Mouse (Mus musculus): ENCODE data around the gene Disp3. TPM values are rescaled to one million over a fixed set of nuclear protein-coding genes. Genes with fewer than 3 reads are reported as not detected.

Gene Disp3
- total RNA-seq, 2 experiments from 2014 or later: 0.07 to 0.29 TPM

- DNase-seq: peak; percentile 73
Observed at GRCm38 (mm10) chr4:148288055-148288549, 337 bp upstream of the Disp3 start.

- no peak for DNase-seq
Observed at GRCm38 (mm10) chr4:148287041-148287440, 724 bp downstream of the Disp3 start.

GRCm38 (mm10) chr4:148286226-148287031, 1.3 kb downstream of the Disp3 start:
- DNase-seq: peak; percentile 42

- no peak for DNase-seq
Observed at GRCm38 (mm10) chr4:148284219-148284618, 3.5 kb downstream of the Disp3 start.

- DNase-seq: no peak
Observed at GRCm38 (mm10) chr4:148276816-148277491, 10.8 kb downstream of the Disp3 start.

- DNase-seq: no peak
Observed at GRCm38 (mm10) chr4:148274671-148275070, 13.1 kb downstream of the Disp3 start.

- DNase-seq: no peak
Observed at GRCm38 (mm10) chr4:148273229-148273628, 14.5 kb downstream of the Disp3 start.

- DNase-seq: no peak
Observed at GRCm38 (mm10) chr4:148271656-148272055, 16.1 kb downstream of the Disp3 start.

- DNase-seq: no peak
Observed at GRCm38 (mm10) chr4:148266973-148267507, 20.7 kb downstream of the Disp3 start.

- DNase-seq: no peak
Observed at GRCm38 (mm10) chr4:148259941-148260340, 27.8 kb downstream of the Disp3 start.

- DNase-seq: no peak
Observed at GRCm38 (mm10) chr4:148249341-148249740, 38.4 kb downstream of the Disp3 start.

- no peak for DNase-seq
Observed at GRCm38 (mm10) chr4:148240387-148240786, 47.4 kb downstream of the Disp3 start.

GRCm38 (mm10) chr4:148239474-148240130, 48.2 kb downstream of the Disp3 start:
- no peak for DNase-seq

GRCm38 (mm10) chr4:148238919-148239318, 48.8 kb downstream of the Disp3 start:
- no peak for DNase-seq

- no peak for DNase-seq
Observed at GRCm38 (mm10) chr4:148238218-148238617, 49.5 kb downstream of the Disp3 start.

GRCm38 (mm10) chr4:148236664-148237063, 51.1 kb downstream of the Disp3 start:
- DNase-seq: no peak

- no peak for DNase-seq
Observed at GRCm38 (mm10) chr4:148233061-148233460, 54.7 kb downstream of the Disp3 start.

GRCm38 (mm10) chr4:148232615-148233014, 55.1 kb downstream of the Disp3 start:
- no peak for DNase-seq

GRCm38 (mm10) chr4:148232124-148232523, 55.6 kb downstream of the Disp3 start:
- DNase-seq: no peak

- DNase-seq: peak; percentile 65
Observed at GRCm38 (mm10) chr4:148229646-148230045, 58.1 kb downstream of the Disp3 start.

GRCm38 (mm10) chr4:148222983-148223382, 64.8 kb downstream of the Disp3 start:
- no peak for DNase-seq

GRCm38 (mm10) chr4:148220656-148221055, 67.1 kb downstream of the Disp3 start:
- DNase-seq: no peak

GRCm38 (mm10) chr4:148218238-148218637, 69.5 kb downstream of the Disp3 start:
- no peak for DNase-seq

All from gastrocnemius, postnatal 10 days (tissue).